Mouse (Mus musculus) CH12.LX (cell line): ENCODE measurements around the gene Dennd5a. TPM values are rescaled to one million over a fixed set of nuclear protein-coding genes. Genes with fewer than 3 reads are reported as not detected.

Source experiments
- DNase-seq: peaks from one replicate; pipeline ENCODE4 v3.0.0-alpha.2; 2013; ENCODE audit errors: extremely low read depth
- H3K27ac ChIP-seq: 2 replicates; pipeline ENCODE4 v1.5.1; 2012; ENCODE audit warnings: low read depth, mild to moderate bottlenecking, control low read depth, moderate library complexity; ENCODE audit not compliant: insufficient read depth
- H3K27me3 ChIP-seq: replicated peaks from 2 replicates; pipeline ENCODE3; 2012; ENCODE audit warnings: inconsistent platforms
- H3K36me3 ChIP-seq, 2 experiments: replicated peaks in 1 of 2; 2 replicates each; pipeline versions ENCODE3 to v1.6.1; 2012; ENCODE audit warnings: inconsistent platforms in 1 of 2, low read length in 1 of 2, mild to moderate bottlenecking in 1 of 2, mixed read lengths in 1 of 2, moderate library complexity in 1 of 2; ENCODE audit not compliant: control insufficient read depth in 1 of 2, insufficient read depth in 1 of 2
- H3K4me1 ChIP-seq, 2 experiments: 2 replicates each; pipeline ENCODE4 v1.6.1; 2012; ENCODE audit warnings: inconsistent platforms in 1 of 2, moderate library complexity in 1 of 2; ENCODE audit not compliant: insufficient read depth in 2 of 2, control insufficient read depth in 1 of 2
- H3K4me2 ChIP-seq: 2 replicates; pipeline ENCODE4 v1.6.1; 2012; ENCODE audit warnings: low read depth, mild to moderate bottlenecking, control low read depth; ENCODE audit not compliant: poor library complexity, insufficient read depth, severe bottlenecking
- H3K4me3 ChIP-seq, 3 experiments: fragments of 150-350 bp in 1 of 3; sonication (generic) in 1 of 3; replicated peaks in 1 of 3; 2 replicates each; pipeline versions ENCODE3 to v1.5.1; 2011 to 2012; ENCODE audit warnings: low read depth in 2 of 3, low read length in 2 of 3, mild to moderate bottlenecking in 2 of 3, moderate library complexity in 2 of 3, control low read depth in 1 of 3, improper control_type of control experiment in 1 of 3, inconsistent platforms in 1 of 3, mixed read lengths in 1 of 3; ENCODE audit not compliant: poor library complexity in 1 of 3
- H3K79me2 ChIP-seq: replicated peaks from 2 replicates; pipeline ENCODE4 v1.6.1; 2012; ENCODE audit warnings: mild to moderate bottlenecking, moderate library complexity; ENCODE audit not compliant: control insufficient read depth, poor library complexity, insufficient read depth, severe bottlenecking; ENCODE audit errors: extremely low read depth
- H3K9ac ChIP-seq: 2 replicates; pipeline ENCODE4 v1.6.1; 2012; ENCODE audit warnings: low read depth, mild to moderate bottlenecking, control low read depth, moderate library complexity; ENCODE audit not compliant: insufficient read depth
- H3K9me3 ChIP-seq: replicated peaks from 2 replicates; pipeline ENCODE3; 2012; ENCODE audit warnings: low read length, inconsistent platforms, mixed read lengths
- BHLHE40 ChIP-seq: IDR thresholded peaks from 2 replicates; pipeline ENCODE4 v1.6.1; 2011; ENCODE audit warnings: mild to moderate bottlenecking, low read depth, low read length, improper control_type of control experiment
- CHD1 ChIP-seq: IDR thresholded peaks from 2 replicates; pipeline ENCODE4 v1.6.1; 2012; ENCODE audit warnings: low read depth, low read length, improper control_type of control experiment, inconsistent platforms
- CHD2 ChIP-seq: IDR thresholded peaks from 2 replicates; pipeline ENCODE4 v1.6.1; 2011; ENCODE audit warnings: low read length, improper control_type of control experiment
- E2F4 ChIP-seq: IDR thresholded peaks from 2 replicates; pipeline ENCODE4 v1.6.1; 2011; ENCODE audit warnings: low read depth, low read length, improper control_type of control experiment; ENCODE audit not compliant: insufficient replicate concordance
- GABPA ChIP-seq: IDR thresholded peaks from 2 replicates; pipeline ENCODE4 v1.6.1; 2012; ENCODE audit warnings: low read depth, low read length, improper control_type of control experiment, inconsistent platforms; ENCODE audit not compliant: insufficient replicate concordance
- HCFC1 ChIP-seq: IDR thresholded peaks from 2 replicates; pipeline ENCODE4 v1.6.1; 2012; ENCODE audit warnings: low read depth, mild to moderate bottlenecking, inconsistent platforms, low read length, improper control_type of control experiment
- IRF4 ChIP-seq: IDR thresholded peaks from 2 replicates; pipeline ENCODE4 v1.6.1; 2014; ENCODE audit warnings: low read depth, mild to moderate bottlenecking, inconsistent platforms, low read length, improper control_type of control experiment
- JUN ChIP-seq: IDR thresholded peaks from 2 replicates; pipeline ENCODE4 v1.6.1; 2011; ENCODE audit warnings: low read depth, mild to moderate bottlenecking, low read length, improper control_type of control experiment, moderate library complexity; ENCODE audit not compliant: insufficient read depth
- KAT2A ChIP-seq: IDR thresholded peaks from 2 replicates; pipeline ENCODE4 v1.6.1; 2012; ENCODE audit warnings: low read length, improper control_type of control experiment, inconsistent platforms; ENCODE audit not compliant: insufficient replicate concordance
- MAZ ChIP-seq: IDR thresholded peaks from 2 replicates; pipeline ENCODE4 v1.6.1; 2012; ENCODE audit warnings: low read depth, mild to moderate bottlenecking, inconsistent platforms, low read length, improper control_type of control experiment, moderate library complexity
- MXI1 ChIP-seq: IDR thresholded peaks from 2 replicates; pipeline ENCODE4 v1.6.1; 2011; ENCODE audit warnings: mild to moderate bottlenecking, low read depth, low read length, improper control_type of control experiment
- NELFE ChIP-seq: IDR thresholded peaks from 2 replicates; pipeline ENCODE4 v1.6.1; 2011; ENCODE audit warnings: low read depth, low read length, improper control_type of control experiment
- NRF1 ChIP-seq: IDR thresholded peaks from 2 replicates; pipeline ENCODE4 v1.6.1; 2014; ENCODE audit warnings: low read depth, mild to moderate bottlenecking, inconsistent platforms, low read length, improper control_type of control experiment, moderate library complexity
- PAX5 ChIP-seq: IDR thresholded peaks from 2 replicates; pipeline ENCODE4 v1.6.1; 2012; ENCODE audit warnings: low read length, inconsistent platforms, mixed read lengths
- POLR2A ChIP-seq: IDR thresholded peaks from 2 replicates; pipeline ENCODE4 v1.6.1; 2011; ENCODE audit warnings: low read depth, mild to moderate bottlenecking, improper control_type of control experiment, low read length
- RAD21 ChIP-seq: IDR thresholded peaks from 2 replicates; pipeline ENCODE4 v1.6.1; 2011; ENCODE audit warnings: low read depth, mild to moderate bottlenecking, low read length, improper control_type of control experiment, moderate library complexity
- RCOR1 ChIP-seq: conservative IDR thresholded peaks from 2 replicates; pipeline ENCODE4 v1.6.1; 2012; ENCODE audit warnings: low read depth, mild to moderate bottlenecking, inconsistent platforms, low read length, improper control_type of control experiment
- SMC3 ChIP-seq: IDR thresholded peaks from 2 replicates; pipeline ENCODE4 v1.6.1; 2011; ENCODE audit warnings: low read depth, low read length, improper control_type of control experiment
- TBP ChIP-seq: conservative IDR thresholded peaks from 2 replicates; pipeline ENCODE4 v1.6.1; 2011; ENCODE audit warnings: low read depth, low read length, improper control_type of control experiment
- UBTF ChIP-seq: IDR thresholded peaks from 2 replicates; pipeline ENCODE4 v1.6.1; 2012; ENCODE audit warnings: low read depth, mild to moderate bottlenecking, inconsistent platforms, low read length, improper control_type of control experiment, moderate library complexity
- USF1 ChIP-seq: IDR thresholded peaks from 2 replicates; pipeline ENCODE4 v1.6.1; 2014; ENCODE audit warnings: low read depth, mild to moderate bottlenecking, inconsistent platforms, low read length, improper control_type of control experiment
- ZKSCAN1 ChIP-seq: IDR thresholded peaks from 2 replicates; pipeline ENCODE4 v1.6.1; 2012; ENCODE audit warnings: low read depth, inconsistent platforms, low read length, improper control_type of control experiment, borderline replicate concordance
- ZMIZ1 ChIP-seq: IDR thresholded peaks from 2 replicates; pipeline ENCODE4 v1.6.1; 2012; ENCODE audit warnings: low read depth, mild to moderate bottlenecking, inconsistent platforms, low read length, improper control_type of control experiment
- ZNF384 ChIP-seq: IDR thresholded peaks from 2 replicates; pipeline ENCODE4 v1.6.1; 2012; ENCODE audit warnings: low read depth, low read length, improper control_type of control experiment, inconsistent platforms
- dilution Hi-C: fragments of 300-500 bp; cut with MboI; formaldehyde crosslinking; loops from 2 replicates; pipeline ENCODE4 v1.14.3; 2020; ENCODE audit warnings: low sequenced_read_pairs; ENCODE audit not compliant: extremely low pct_unique_long_range_greater_than_20kb, extremely low pct_ligation_motif_present
- in situ Hi-C: fragments of 300-500 bp; cut with MboI; formaldehyde crosslinking; loops from 3 replicates; pipeline ENCODE4 v1.14.3; 2019; ENCODE audit warnings: low sequenced_read_pairs, low pct_ligation_motif_present, low pct_unique_long_range_greater_than_20kb, mixed read lengths
- polyA plus RNA-seq: library from polyadenylated mRNA; unstranded; fragments of >175 nt; gene quantifications from 2 replicates; pipeline ENCODE4 v1.2.1, GENCODE M21; 2012; ENCODE audit warnings: low read depth; ENCODE audit not compliant: insufficient read length
- total RNA-seq, 2 experiments: library from RNA; depleted of rRNA; stranded (reverse); fragments of 300-350 nt in 1 of 2; fragments of >200 nt in 1 of 2; gene quantifications; 2 replicates each; pipeline ENCODE4 v1.2.3; 2012 to 2014

The Dennd5a gene
- total and polyA plus RNA-seq, 3 experiments = 20.7 to 29.5 (median 24.6) TPM

GRCm38 (mm10) chr7:110008513-110008912, 48.2 kb upstream of the Dennd5a start:
- no peak overlapping the region for H3K27ac ChIP-seq
- H3K4me2 ChIP-seq = no peak overlapping the region
- no peak for DNase-seq
- H3K9ac ChIP-seq = no peak overlapping the region
- no peaks in the 10 kb centered on the region for H3K27me3 ChIP-seq
- dilution Hi-C loops (no loop called here), in situ Hi-C loops (no loop called here)
- H3K9me3 ChIP-seq = no peaks in the 10 kb centered on the region
- no peaks in the 10 kb centered on the region for H3K36me3 ChIP-seq
- no peaks in the 10 kb centered on the region for H3K79me2 ChIP-seq
- peaks cover 0 to 17% of the 10 kb centered on the region in 2 experiments; a peak in 2 of 4 replicates for H3K4me1 ChIP-seq
- TF ChIP-seq CHD1 (no peak), NELFE (no peak), ZMIZ1 (no peak), ZNF384 (no peak), UBTF (no peak), GABPA (no peak), SMC3 (no peak), KAT2A (no peak), JUN (no peak), IRF4 (no peak), MXI1 (no peak), ZKSCAN1 (no peak), NRF1 (no peak), RCOR1 (no peak), USF1 (no peak), CHD2 (no peak)
- no peak overlapping the region for H3K4me3 ChIP-seq

- in situ Hi-C loops = no loop called here
- H3K27me3 ChIP-seq = no peaks in the 10 kb centered on the region
- peak; percentile 24 for DNase-seq
- no peak for TF ChIP-seq HCFC1
- no peak for TF ChIP-seq RAD21
- no peak for TF ChIP-seq PAX5
- no peak for TF ChIP-seq E2F4
- TF ChIP-seq BHLHE40 = no peak
- TF ChIP-seq MAZ = no peak
- no peak for TF ChIP-seq POLR2A
- no peak for TF ChIP-seq TBP
- TF ChIP-seq CHD1 = no peak
- H3K4me2 ChIP-seq = no peak overlapping the region
- peaks cover 0 to 17% of the 10 kb centered on the region in 2 experiments; a peak in 2 of 4 replicates for H3K4me1 ChIP-seq
- no peak overlapping the region for H3K27ac ChIP-seq
- no peak overlapping the region for H3K9ac ChIP-seq
- no peak overlapping the region for H3K4me3 ChIP-seq
- dilution Hi-C loops = no loop called here
- no peaks in the 10 kb centered on the region for H3K36me3 ChIP-seq
- no peaks in the 10 kb centered on the region for H3K9me3 ChIP-seq
- H3K79me2 ChIP-seq = no peaks in the 10 kb centered on the region
These were observed 46.4 kb upstream of the Dennd5a start for GRCm38 (mm10) chr7:110006471-110007195.
